Mouse (Mus musculus) lung, adult 2 months (tissue): ENCODE measurements at regions not wholly inside any gene's neighbourhood (a gene's known extent, or its start where the extent isn't known, plus 50 kb on each side); places are given as distances from the start of the nearest gene placed in this dataset.

Source experiments
- CTCF ChIP-seq: fragments of 200-500 bp; IDR thresholded peaks from 2 replicates; pipeline ENCODE4 v1.5.1; 2011; ENCODE audit warnings: mild to moderate bottlenecking, low read length, control low read depth; ENCODE audit not compliant: insufficient read depth
- POLR2A ChIP-seq: fragments of 200-500 bp; IDR thresholded peaks from 2 replicates; pipeline ENCODE4 v1.6.1; 2011; ENCODE audit warnings: low read depth, mild to moderate bottlenecking, control low read depth, low read length, borderline replicate concordance; ENCODE audit errors: extremely low read depth

- TF ChIP-seq CTCF (no peak), POLR2A (no peak)
These were observed 65.7 kb upstream of the Wnt11 start for GRCm38 (mm10) chr7:98769111-98769734.
